Mouse (Mus musculus): ENCODE results near the gene Tsku.

The Tsku gene

DNA sequence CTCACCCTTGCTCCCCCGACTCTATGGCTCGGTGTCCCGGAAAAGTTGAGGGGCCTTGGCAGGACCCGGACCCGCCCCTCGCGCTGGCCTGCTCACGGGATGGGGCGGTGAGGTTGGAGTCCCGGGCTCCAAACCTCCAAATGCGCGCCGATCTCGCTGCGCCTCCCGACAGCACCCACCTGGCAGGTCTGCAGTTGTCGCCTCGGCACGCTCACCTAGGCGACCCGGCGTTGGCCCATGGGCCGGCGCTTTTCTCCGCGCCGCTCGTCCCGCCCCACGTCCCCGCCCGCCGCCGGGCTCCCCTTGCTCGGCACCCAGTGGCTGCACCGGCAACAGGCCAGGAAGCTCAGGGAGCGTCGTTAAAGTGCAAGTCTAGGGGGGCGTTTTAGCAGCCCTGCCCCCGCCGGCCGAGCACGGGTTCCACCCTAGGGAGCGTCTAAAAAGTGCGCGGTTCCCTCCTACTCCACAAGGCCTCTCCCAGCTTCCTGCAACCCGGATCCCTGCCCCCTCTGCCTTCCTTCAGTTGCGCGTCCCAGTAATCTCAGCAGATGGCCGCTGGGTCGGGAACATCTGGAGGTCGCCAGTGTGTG is at the start of gene Tsku:
Tsku (minus strand) TSS at position 266 of the 590 bp plus-strand sequence.
- in situ Hi-C loops (cut with MboI, MseI), result loop anchor here in 1 of 2 experiments (10.0 kb wide), 1 partner anchor 1814 kb away; the partner anchor contains the start of gene Kcne3

DNA sequence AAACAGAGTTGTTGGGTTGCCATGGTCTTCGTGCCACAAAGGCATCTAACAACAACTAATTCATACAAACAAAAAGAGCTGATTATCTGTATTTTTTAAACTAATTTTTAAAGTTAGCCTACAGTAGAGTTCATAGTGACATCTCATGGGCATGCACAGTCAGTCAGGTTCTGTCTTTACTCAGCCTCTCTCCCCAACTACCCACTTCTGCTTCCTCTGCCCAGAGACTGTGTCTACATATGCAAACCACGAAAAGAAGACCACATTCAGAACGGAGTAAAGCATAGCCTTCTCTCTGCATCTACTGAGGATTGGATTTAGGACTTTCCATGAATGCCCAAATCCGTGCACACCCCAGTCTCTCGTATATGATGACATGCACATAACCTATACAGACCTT is 46.5 kb upstream of the Tsku start:
- in situ Hi-C loops (cut with MboI, MseI), result no loop called here

DNA sequence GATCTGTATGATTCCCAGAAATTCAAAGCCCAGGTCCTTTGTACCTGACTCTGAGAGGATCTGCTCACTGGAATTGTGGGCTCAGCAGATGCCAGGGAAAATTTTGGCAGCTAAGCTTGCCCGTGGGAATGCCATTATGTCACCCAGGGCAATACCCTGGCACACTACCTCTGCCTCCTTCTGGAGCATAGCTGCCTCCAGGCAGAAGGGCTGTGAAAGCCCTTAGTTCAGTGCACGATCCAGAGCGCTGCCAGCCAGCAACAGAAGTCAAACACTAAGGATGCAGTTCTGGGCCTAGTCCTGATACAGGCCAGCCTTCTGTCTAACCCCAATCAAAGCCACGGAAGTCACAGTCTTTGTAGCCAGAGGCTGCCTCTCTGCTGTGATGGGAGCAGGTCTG is 42.9 kb upstream of the Tsku start:
- in situ Hi-C loops (cut with MboI, MseI), result no loop called here

- in situ Hi-C loops (cut with MboI, MseI), result no loop called here
These were observed 41.8 kb upstream of the Tsku start for GRCm38 (mm10) chr7:98402582-98403574.

DNA sequence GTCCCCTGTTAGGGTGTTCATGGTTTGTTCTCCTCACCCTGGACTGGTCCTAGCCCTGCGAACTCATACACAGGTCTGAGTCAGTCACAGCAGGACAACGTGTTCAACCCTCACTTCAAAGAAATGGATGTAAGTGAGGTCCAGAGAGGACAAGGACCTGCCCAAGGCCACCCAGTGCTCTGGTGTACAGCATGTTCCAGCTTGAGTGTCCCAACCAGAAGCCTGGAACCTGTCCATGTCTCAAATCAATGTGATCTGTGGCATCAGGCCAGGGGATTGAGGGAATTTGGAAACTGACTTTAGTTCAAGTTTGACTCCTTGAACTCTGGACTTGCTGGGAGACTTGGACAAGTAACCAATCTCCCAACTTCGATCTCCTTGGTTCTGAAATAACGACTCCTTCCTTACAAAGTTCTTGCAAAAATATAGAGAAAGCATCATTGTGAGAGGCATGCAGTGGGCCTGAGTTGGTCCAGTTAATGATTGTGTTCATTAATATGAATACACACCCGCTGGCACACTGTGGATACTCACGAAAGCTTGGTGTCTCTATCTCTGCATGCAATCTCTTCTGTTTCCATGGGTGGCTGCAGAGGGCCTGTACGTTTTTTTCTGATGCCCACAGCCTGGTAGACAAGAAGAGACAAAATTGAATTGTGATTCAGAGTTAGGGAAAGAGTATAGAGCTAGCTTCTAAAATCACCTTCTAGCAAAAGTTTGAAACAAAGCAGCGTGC is 31.5 kb upstream of the Tsku start:
- in situ Hi-C loops (cut with MboI, MseI), result no loop called here

DNA sequence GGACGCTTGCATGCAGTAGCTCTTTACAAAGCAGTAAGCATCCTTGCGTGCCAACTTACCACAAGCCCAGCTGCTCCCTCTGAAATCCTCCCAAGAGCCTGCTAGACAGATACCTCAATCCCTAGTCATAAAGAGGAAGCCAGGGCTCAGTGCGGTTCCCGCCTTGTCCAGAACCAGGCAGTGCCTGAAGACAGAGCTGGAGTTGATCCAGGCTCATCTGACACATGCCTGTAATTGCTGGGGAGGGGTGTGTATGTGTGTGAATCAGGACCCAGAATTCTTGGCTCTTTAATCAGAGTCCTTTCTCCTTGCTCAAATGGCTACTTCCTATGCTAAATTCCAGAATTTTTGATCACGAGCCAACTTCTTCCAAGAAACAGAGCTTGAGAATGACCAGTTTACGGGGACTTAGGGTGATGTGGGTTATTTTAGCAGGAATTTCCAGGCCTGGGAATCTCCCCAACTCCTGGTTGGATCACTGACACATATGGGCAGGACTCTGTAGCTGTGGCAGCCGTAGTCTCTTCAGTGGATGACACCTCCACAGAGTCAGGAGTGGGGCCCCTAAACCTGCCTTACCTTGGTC is 30.3 kb upstream of the Tsku start:
- in situ Hi-C loops (cut with MboI, MseI), result no loop called here

GRCm38 (mm10) chr7:98390486-98390885 is 29.4 kb upstream of the Tsku start:
- in situ Hi-C loops (cut with MboI, MseI), result no loop called here

- in situ Hi-C loops (cut with MboI, MseI), result no loop called here
These were observed 28.5 kb upstream of the Tsku start for GRCm38 (mm10) chr7:98389656-98390055.

GRCm38 (mm10) chr7:98388881-98389501 is 27.9 kb upstream of the Tsku start:
- in situ Hi-C loops (cut with MboI, MseI), result no loop called here

- in situ Hi-C loops (cut with MboI, MseI), result no loop called here
These were observed 26.1 kb upstream of the Tsku start for GRCm38 (mm10) chr7:98387201-98387600.

DNA sequence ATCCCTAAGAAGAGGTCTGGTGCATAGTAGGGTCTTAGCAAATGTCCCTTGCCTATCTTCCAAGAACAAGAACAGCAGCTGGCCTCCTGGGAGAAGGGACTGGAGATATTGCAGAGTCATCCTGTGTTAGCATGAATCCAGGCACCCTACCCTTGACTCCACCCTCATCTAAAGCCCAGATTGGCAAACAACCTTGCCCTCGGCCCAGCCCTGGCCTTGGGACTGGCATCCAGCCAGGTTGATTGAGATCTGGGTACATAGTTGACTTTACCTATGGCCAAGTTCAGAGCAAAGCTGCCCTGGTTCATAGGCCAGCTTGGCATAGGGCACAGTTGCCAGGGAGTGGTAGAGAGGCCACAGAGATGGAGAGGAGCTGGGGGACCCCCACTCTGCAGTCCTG is 24.0 kb upstream of the Tsku start:
- in situ Hi-C loops (cut with MboI, MseI), result no loop called here

GRCm38 (mm10) chr7:98383337-98383736 is 22.2 kb upstream of the Tsku start:
- in situ Hi-C loops (cut with MboI, MseI), result no loop called here

- in situ Hi-C loops (cut with MboI, MseI), result no loop called here
These were observed 21.7 kb upstream of the Tsku start for GRCm38 (mm10) chr7:98382784-98383183.

DNA sequence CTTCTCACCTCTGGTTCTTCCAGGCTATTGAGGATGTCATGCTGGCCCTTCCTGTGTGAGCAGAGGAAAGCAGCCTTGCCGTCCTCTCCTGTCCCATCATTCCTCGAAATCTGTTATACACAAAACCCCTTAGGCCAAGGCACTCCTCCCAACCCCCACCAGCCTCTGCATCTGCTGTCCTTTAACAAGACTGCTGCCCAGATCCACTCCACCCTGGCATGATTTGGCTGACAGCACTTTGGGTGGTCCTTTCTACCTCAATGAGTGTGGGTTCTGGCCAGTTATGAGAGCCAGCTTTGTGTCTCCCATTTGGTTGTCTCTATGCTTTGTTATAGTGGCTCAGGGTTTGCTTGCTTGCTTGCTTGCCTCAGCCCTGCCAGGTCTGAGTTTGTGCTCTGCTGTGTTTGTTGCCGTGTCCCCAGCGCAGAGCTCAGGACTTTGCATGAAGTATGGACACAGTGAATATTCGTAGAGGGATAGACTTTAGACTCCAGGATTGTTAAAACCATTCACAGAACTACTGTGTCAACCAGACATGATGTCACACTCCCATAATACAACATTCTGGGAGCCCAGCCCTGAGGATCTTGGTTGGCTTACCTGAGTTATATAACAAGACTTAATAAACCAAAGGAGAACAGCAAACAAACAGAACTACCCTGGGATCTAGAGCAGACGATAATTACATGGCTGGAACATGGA is 19.2 kb upstream of the Tsku start:
- in situ Hi-C loops (cut with MboI, MseI), result no loop called here

- in situ Hi-C loops (cut with MboI, MseI), result no loop called here
These were observed 18.1 kb upstream of the Tsku start for GRCm38 (mm10) chr7:98379232-98379631.

- in situ Hi-C loops (cut with MboI, MseI), result no loop called here
These were observed 16.1 kb upstream of the Tsku start for GRCm38 (mm10) chr7:98377257-98377656.

GRCm38 (mm10) chr7:98371161-98371560 is 10.0 kb upstream of the Tsku start:
- in situ Hi-C loops (cut with MboI, MseI), result no loop called here

DNA sequence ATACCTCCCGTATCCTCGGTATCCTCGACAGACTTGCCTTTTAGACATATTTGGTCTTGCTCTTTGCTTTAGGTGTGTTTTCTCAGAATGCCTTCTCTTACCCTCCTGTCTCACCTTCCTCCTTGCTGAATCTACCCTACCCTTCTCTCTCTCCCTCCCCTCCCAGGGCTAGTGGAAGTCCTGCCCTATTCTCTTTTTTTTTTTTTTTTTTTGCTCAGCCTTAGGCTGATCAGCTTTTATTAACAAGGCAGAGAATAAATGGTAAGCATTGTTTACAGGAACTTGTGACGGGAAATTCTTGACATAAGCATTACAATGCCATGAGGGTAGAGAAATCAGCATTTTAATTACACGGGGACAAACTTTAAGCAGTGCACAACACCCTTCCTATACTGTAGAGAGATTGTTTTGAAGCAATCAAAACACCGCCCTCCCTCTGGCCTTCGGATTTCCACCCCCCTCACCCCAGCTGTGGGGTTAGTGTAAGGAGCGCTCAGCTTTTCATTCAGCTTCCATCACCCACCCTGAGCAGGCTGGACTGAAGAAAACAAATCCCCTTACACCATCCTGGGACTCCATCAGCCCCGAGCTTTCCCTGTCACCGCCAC is 8.7 kb upstream of the Tsku start:
- in situ Hi-C loops (cut with MboI, MseI), result loop anchor here in 1 of 2 experiments (10.0 kb wide), 1 partner anchor 1805 kb away; the partner anchor contains the start of gene Kcne3

DNA sequence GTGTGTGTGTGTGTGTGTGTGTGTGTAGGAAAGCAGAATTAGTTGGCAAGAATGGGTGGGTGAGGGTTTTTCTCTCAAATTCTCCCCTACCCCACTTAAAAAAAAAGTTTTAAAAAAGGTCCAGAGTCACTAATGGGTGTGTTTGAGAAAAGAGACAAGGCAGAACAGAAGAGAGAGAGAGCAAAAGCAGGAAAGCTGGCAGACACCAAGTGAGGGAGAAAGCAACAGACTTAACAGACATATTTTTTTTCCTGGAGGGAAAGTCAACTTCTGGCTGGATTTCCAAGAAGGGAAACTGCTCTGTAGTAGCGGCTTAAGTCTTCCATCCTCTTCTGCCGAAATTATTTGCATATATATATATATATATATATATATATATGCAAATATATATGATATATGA is 534 bp upstream of the Tsku start:
- in situ Hi-C loops (cut with MboI, MseI), result loop anchor here in 1 of 2 experiments (10.0 kb wide), 1 partner anchor 1813 kb away; the partner anchor contains the start of gene Kcne3

GRCm38 (mm10) chr7:98360621-98360990 is 522 bp downstream of the Tsku start:
- in situ Hi-C loops (cut with MboI, MseI), result loop anchor here in 1 of 2 experiments (10.0 kb wide), 1 partner anchor 1814 kb away; the partner anchor contains the start of gene Kcne3

Data from T-helper 17 cell (primary cell).